Mouse (Mus musculus) embryonic facial prominence, embryonic 15.5 days (tissue): Measurements from ENCODE around the gene Tnfaip8l1. TPM values are rescaled to one million over a fixed set of nuclear protein-coding genes. Genes with fewer than 3 reads are reported as not detected.

Experiments used
- ATAC-seq: fragments of 200-750 bp; cut with Nextera tagmentation; 2 replicates; pipeline ENCODE4 v1.8.0; 2017; ENCODE audit warnings: low read depth, moderate TSS enrichment; ENCODE audit not compliant: insufficient number of reproducible peaks, low FRiP score, low TSS enrichment
- H3K27ac ChIP-seq: fragments of 300-500 bp; sonication (generic); replicated peaks from 2 replicates; pipeline ENCODE4 v1.5.1; 2015; ENCODE audit warnings: mild to moderate bottlenecking, inconsistent platforms
- H3K27me3 ChIP-seq: fragments of 300-500 bp; sonication (generic); 2 replicates; pipeline ENCODE4 v1.6.1; 2015; ENCODE audit warnings: inconsistent platforms
- H3K36me3 ChIP-seq: fragments of 300-500 bp; sonication (generic); 2 replicates; pipeline ENCODE4 v1.6.1; 2015; ENCODE audit warnings: mild to moderate bottlenecking, inconsistent platforms
- H3K4me1 ChIP-seq: fragments of 300-500 bp; sonication (generic); 2 replicates; pipeline ENCODE4 v1.6.1; 2015; ENCODE audit warnings: inconsistent platforms
- H3K4me2 ChIP-seq: fragments of 300-500 bp; sonication (generic); replicated peaks from 2 replicates; pipeline ENCODE4 v1.6.1; 2015; ENCODE audit warnings: mild to moderate bottlenecking, inconsistent platforms
- H3K4me3 ChIP-seq: fragments of 300-500 bp; sonication (generic); replicated peaks from 2 replicates; pipeline ENCODE4 v1.5.1; 2015; ENCODE audit warnings: mild to moderate bottlenecking, inconsistent platforms
- H3K9ac ChIP-seq: fragments of 300-500 bp; sonication (generic); 2 replicates; pipeline ENCODE4 v1.6.1; 2015; ENCODE audit warnings: inconsistent platforms
- H3K9me3 ChIP-seq: fragments of 300-500 bp; sonication (generic); replicated peaks from 2 replicates; pipeline ENCODE4 v1.6.1; 2016; ENCODE audit warnings: inconsistent platforms
- WGBS: fragments of 180-500 bp; shearing (Covaris S2); methylation state at CpG from one replicate; pipeline ENCODE4 v1.1.7; 2015; 5-methylcytosine and 5-hydroxymethylcytosine counted together
- polyA plus RNA-seq: library from polyadenylated mRNA; unstranded; fragments of >200 nt; fragmentation: Nextera tagmentation; extraction: Ambion mirVana; gene quantifications from 2 replicates; pipeline ENCODE4 v1.2.1, GENCODE M21; 2015

The Tnfaip8l1 gene
- polyA plus RNA-seq, 1 experiment from 2014 or later = 14.5 TPM

DNA sequence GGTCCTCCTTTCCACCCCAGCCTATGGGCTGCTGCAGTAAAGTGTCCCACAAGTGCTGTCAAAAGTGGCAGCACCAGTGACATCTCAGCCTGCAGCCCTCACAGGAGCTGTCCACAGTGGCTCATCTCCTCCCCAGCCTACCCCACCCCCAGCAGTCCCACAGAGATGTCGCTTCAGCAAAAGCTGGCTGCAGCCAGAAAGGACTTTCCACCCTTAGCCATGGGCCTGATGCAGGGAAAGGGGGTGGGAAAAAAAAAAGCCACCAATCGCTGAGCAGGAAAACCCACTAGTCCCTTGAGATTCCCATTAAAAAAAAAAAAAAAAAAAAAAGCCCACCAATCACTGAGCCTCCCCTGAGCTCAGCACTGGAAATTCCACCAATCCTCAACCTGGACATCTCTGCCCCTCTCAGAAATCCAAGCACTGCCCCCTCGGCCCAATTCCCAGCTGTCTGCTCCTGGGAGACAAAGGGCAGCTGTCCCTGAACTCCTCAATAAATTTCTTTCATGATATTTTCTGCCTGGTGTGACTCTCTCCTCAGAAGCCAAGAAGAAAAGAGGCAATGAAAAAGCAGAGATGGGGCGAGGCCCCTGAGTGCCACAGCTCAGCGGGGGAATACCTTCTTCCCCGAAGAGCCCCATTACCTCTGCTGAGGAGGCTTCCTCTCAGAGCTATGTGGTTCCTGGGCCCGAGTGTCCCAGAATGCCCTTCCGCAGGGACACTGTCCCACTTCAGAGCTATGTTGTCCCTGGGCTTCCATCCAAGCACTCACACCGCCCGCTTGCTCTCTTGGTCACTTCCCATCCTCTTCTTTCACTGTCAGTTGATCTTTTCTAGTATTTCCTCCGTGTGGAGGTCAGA, 23.2 kb downstream of the Tnfaip8l1 start:
- H3K4me2 ChIP-seq = no peak overlapping the region
- H3K4me1 ChIP-seq = peaks cover 22% of the 10 kb centered on the region
- ATAC-seq = no peak
- H3K27ac ChIP-seq = peak overlapping the region; percentile 61
- H3K27me3 ChIP-seq = no peaks in the 10 kb centered on the region
- no peak overlapping the region for H3K9ac ChIP-seq
- no peak overlapping the region for H3K4me3 ChIP-seq
- 43% methylated on average over 11 of the region's 11 CpGs for WGBS
- H3K36me3 ChIP-seq = peaks cover 57% of the 10 kb centered on the region
- H3K9me3 ChIP-seq = no peaks in the 10 kb centered on the region

DNA sequence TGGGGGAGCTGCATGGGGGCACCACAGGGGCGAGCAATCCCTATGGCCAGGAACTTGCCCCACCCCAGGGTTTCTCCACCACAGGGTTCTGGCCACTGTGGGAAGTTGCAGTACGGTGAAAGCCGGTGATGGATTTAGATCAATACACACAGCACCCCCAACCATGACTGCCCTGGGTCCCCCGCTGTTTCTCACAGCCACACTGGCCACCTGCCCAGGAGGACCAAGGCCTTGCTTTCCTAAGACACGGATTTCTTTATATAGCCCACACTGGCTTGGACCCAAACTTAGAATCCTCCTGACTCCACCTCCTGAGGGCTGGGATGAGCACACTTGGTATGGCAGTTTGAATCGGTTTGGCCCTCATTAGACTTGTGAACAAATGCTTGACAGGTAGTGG, 29.0 kb downstream of the Tnfaip8l1 start:
- Histone ChIP-seq H3K27me3 (no peaks in the 10 kb centered on the region), H3K36me3 (peaks cover 93% of the 10 kb centered on the region), H3K4me2 (no peak overlapping the region), H3K27ac (no peak overlapping the region), H3K4me3 (no peak overlapping the region), H3K9me3 (no peaks in the 10 kb centered on the region), H3K4me1 (no peaks in the 10 kb centered on the region), H3K9ac (no peak overlapping the region)
- 90% methylated on average over 6 of the region's 6 CpGs for WGBS
- ATAC-seq = no peak

DNA sequence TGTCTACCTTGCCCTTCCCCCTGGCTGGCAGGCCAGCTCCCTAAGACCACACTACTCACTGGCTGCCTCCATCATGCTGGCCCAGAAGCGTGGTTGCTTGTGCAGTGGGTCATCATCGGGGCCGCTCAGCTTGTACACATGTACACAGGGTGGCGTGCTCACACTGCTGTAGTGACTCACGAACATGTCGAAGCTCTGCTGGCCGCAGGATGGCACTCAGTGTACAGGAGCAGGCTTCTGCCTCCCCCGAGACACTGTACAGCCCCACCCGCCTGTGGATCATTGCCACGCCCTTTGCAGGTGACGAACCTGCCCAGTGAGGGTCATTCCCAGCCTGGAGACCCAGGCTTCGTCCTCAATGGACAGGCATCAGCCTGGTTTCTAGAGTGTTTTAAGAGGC, 32.1 kb downstream of the Tnfaip8l1 start:
- Histone ChIP-seq H3K36me3 (peaks cover 98% of the 10 kb centered on the region), H3K4me2 (no peak overlapping the region), H3K4me3 (no peak overlapping the region), H3K27ac (no peak overlapping the region), H3K27me3 (no peaks in the 10 kb centered on the region), H3K9ac (no peak overlapping the region), H3K9me3 (no peaks in the 10 kb centered on the region), H3K4me1 (no peaks in the 10 kb centered on the region)
- 86% methylated on average over 12 of the region's 12 CpGs for WGBS
- no peak for ATAC-seq

DNA sequence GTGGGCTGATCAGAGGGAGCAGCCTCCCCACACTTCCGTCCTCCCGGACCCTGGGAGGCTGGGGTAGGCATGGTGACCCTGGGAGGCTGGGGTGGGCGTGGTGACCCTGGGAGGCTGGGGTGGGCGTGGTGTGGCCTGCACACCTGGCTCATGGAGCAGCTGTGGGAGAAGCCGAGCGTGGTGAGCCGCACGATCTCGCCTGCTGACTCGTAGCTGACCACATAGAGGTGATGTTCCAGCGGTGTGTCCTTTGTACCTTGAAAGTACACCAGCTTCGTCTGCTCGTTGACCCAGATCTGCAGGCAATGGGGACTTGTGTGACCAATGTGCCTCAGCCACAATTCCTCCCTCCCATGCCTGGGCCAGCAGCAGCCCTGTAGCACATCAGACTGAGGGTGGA, 32.5 kb downstream of the Tnfaip8l1 start:
- Histone ChIP-seq H3K27ac (no peak overlapping the region), H3K9me3 (no peaks in the 10 kb centered on the region), H3K4me2 (no peak overlapping the region), H3K9ac (no peak overlapping the region), H3K27me3 (no peaks in the 10 kb centered on the region), H3K36me3 (peaks cover 94% of the 10 kb centered on the region), H3K4me3 (no peak overlapping the region), H3K4me1 (no peaks in the 10 kb centered on the region)
- WGBS = 89% methylated on average over 13 of the region's 13 CpGs
- ATAC-seq = no peak

DNA sequence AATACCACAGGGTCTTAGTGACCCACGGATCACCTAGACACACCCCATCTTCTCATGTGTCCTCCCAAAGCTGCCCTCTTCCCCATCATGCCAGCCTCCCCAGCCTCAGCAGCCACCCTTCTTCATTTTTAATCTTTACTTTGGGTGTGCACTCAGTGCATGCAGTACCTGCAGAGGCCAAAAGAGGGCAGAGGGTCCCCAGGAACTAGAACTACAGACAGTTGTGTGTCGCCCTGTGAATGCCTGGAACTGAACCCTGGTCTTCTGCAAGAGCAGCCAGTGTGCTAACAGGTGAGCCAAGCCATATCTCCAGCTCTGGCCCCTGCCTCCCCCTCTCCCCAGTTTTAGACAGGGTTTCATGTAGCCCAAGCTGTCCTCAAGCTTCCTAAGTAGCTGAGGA, 34.6 kb downstream of the Tnfaip8l1 start:
- Histone ChIP-seq H3K9me3 (no peaks in the 10 kb centered on the region), H3K4me2 (no peak overlapping the region), H3K4me1 (no peaks in the 10 kb centered on the region), H3K27me3 (no peaks in the 10 kb centered on the region), H3K27ac (no peak overlapping the region), H3K9ac (no peak overlapping the region), H3K4me3 (no peak overlapping the region), H3K36me3 (peaks cover 92% of the 10 kb centered on the region)
- ATAC-seq = no peak
- 76% methylated on average over 2 of the region's 2 CpGs for WGBS

DNA sequence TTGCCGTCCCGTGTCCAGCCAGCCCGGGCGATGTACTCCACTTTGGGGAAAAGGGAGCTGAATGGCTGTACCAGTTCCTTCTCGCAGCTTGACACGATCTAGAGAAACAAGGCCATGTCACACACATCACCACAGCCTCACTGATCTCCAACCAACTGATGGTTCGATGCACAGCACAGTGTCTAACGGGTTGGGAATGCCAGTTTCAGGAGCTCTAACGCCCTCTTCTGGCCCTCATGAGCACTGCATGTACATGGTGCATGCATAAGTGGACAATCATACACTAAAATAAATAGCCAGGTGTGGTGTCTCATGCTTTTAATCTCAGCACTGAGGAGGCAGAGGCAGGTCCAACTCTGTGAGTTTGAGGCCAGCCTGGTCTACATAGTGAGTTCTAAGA, 38.3 kb downstream of the Tnfaip8l1 start:
- no peaks in the 10 kb centered on the region for H3K9me3 ChIP-seq
- peaks cover 92% of the 10 kb centered on the region for H3K36me3 ChIP-seq
- ATAC-seq = no peak
- no peaks in the 10 kb centered on the region for H3K27me3 ChIP-seq
- no peak overlapping the region for H3K4me2 ChIP-seq
- no peaks in the 10 kb centered on the region for H3K4me1 ChIP-seq
- H3K4me3 ChIP-seq = no peak overlapping the region
- no peak overlapping the region for H3K27ac ChIP-seq
- WGBS = 82% methylated on average over 9 of the region's 9 CpGs
- no peak overlapping the region for H3K9ac ChIP-seq

DNA sequence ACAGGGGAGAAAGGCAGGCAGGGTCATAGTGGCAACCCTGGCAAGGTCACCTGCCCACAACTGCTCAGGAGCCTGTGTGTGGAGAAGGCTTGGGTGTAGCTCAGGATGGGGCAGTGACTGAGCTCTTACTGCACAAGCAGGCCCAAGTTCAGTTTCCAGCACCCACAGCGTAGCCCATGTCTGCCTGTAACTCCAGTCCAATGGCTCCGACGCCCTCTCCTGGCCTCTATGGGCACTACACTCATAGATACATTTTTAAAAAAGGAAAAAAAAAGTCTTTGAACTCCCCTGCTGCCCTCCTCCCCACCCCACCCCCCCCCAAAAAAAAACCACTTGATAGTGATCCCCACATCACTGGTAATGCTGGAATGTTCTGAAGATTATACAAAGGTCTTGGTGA, 39.4 kb downstream of the Tnfaip8l1 start:
- Histone ChIP-seq H3K9me3 (no peaks in the 10 kb centered on the region), H3K27ac (no peak overlapping the region), H3K27me3 (no peaks in the 10 kb centered on the region), H3K4me3 (no peak overlapping the region), H3K36me3 (peaks cover 92% of the 10 kb centered on the region), H3K9ac (no peak overlapping the region), H3K4me1 (no peaks in the 10 kb centered on the region), H3K4me2 (no peak overlapping the region)
- 67% methylated on average over 3 of the region's 3 CpGs for WGBS
- no peak for ATAC-seq

DNA sequence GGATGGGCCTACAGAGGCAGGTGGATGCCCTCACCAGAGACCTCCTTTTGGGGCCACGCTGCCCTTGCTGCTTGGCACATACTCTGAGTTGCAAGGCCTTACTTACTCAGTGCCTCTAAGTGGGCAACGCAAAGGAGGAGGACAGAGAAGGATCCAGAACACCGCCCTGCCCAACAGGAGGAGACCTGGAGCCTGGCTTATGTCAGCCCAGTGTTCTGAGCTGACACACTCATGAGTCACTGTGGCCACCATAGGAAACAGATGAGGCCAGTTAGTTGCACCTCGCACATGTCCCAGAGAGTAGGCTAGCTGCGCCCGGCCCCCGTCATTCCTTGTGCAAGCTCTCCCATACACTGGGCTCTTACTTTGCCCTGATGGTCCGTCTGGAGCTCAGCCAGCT, 40.2 kb downstream of the Tnfaip8l1 start:
- WGBS = 92% methylated on average over 8 of the region's 8 CpGs
- Histone ChIP-seq H3K36me3 (peaks cover 92% of the 10 kb centered on the region), H3K4me3 (no peak overlapping the region), H3K4me2 (no peak overlapping the region), H3K9ac (no peak overlapping the region), H3K27me3 (no peaks in the 10 kb centered on the region), H3K9me3 (no peaks in the 10 kb centered on the region), H3K4me1 (no peaks in the 10 kb centered on the region), H3K27ac (no peak overlapping the region)
- ATAC-seq = no peak

DNA sequence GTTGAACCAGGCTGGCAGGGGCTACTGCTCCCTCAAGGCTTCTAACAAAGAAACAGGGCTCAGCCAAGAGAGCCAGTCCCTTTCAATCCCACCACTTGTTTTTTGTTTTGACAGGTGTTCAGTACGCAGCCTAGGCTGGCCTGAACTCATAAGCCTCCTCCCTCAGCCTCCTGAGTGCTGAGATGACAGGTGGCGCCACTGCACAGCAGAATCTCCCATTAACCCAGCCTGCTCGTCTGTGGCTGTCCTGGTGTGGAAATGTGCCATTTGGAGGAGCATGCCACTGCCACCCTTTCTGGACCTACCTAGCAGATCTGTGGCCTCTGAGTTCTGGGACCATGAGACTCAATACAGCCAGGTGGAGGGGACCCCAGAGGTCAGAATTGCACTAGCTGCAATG, 41.5 kb downstream of the Tnfaip8l1 start:
- Histone ChIP-seq H3K4me2 (no peak overlapping the region), H3K9ac (no peak overlapping the region), H3K36me3 (peaks cover 92% of the 10 kb centered on the region), H3K9me3 (no peaks in the 10 kb centered on the region), H3K27me3 (no peaks in the 10 kb centered on the region), H3K4me1 (no peaks in the 10 kb centered on the region), H3K4me3 (no peak overlapping the region), H3K27ac (no peak overlapping the region)
- no peak for ATAC-seq
- WGBS = 62% methylated on average over 3 of the region's 3 CpGs

DNA sequence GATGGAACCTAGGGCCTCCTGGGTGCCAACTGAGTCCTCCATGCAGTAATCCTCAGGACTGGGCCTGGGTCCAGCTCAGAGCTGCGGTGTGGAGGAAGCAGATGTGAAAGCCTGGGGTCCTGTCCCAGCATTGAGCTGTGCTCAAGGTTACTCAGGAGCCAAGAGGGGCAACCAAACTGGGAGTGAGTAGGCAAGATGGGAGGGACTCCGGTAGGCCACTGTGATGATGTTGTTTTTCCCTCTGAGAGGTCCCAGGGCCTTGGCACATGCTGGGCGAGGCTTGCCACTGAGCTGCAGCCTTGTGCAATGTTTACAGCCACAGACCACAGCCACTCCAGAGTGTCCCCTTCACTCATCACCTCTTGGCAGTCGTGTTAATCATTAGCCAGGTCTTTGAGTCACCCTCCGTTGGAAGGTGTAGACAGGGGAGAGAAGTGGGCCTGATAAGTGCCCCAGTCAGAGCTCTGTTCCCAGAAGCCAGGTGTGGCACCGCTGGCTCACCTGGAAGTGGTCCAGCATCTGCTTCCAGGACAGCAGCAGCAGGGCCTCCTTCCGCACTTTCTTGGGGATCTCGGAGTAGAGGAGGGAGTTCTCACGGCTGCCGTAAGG, 44.1 kb downstream of the Tnfaip8l1 start:
- no peaks in the 10 kb centered on the region for H3K27me3 ChIP-seq
- H3K36me3 ChIP-seq = peaks cover 99% of the 10 kb centered on the region
- H3K9me3 ChIP-seq = no peaks in the 10 kb centered on the region
- 84% methylated on average over 10 of the region's 10 CpGs for WGBS
- no peak overlapping the region for H3K4me2 ChIP-seq
- no peak overlapping the region for H3K4me3 ChIP-seq
- no peak overlapping the region for H3K27ac ChIP-seq
- no peak overlapping the region for H3K9ac ChIP-seq
- ATAC-seq = no peak
- no peaks in the 10 kb centered on the region for H3K4me1 ChIP-seq

DNA sequence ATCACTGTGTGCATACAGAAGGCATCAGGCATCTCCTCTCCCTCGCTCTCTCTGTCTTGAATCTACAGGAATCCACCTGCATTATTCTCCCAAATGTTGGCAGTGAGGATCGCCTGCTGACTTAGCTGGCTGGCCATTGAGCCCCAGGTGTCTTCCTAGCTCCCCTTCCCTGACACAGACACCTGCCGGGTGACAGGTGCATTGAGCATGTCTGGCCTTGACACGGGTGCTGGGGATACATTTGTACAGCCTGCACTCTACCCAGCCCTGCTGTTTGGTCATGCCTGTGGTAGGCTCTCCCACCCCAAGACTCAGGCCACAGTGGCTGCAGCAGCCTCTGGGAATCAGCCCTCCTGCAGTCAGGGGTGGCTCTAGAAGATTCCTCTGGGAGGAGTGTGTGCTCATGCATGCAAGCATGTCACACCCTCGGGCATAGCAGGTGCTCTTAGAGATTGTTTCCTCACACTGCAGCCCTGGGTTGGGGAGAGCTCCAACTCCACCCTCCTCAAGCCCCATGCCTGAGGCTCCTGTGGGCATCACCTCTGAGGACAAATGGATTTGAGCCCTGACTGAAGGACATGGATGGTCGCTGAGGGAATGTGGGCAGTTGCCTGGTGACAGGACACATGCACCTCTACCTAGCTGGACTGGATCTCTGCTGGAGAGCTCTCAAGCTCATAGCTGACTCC, 44.9 kb downstream of the Tnfaip8l1 start:
- Histone ChIP-seq H3K4me2 (no peak overlapping the region), H3K4me3 (no peak overlapping the region), H3K9me3 (no peaks in the 10 kb centered on the region), H3K27me3 (no peaks in the 10 kb centered on the region), H3K4me1 (no peaks in the 10 kb centered on the region), H3K9ac (no peak overlapping the region), H3K36me3 (peaks cover 95% of the 10 kb centered on the region), H3K27ac (no peak overlapping the region)
- 80% methylated on average over 6 of the region's 6 CpGs for WGBS
- no peak for ATAC-seq
